Mouse (Mus musculus) C2C12 (cell line): ENCODE measurements around the gene Ccdc33.

ENCODE experiments used
- CTCF ChIP-seq: IDR thresholded peaks from one replicate; pipeline ENCODE4 v1.5.1; 2011; ENCODE audit not compliant: control insufficient read depth, insufficient read depth, insufficient read length
- FOSL1 ChIP-seq: IDR thresholded peaks from one replicate; pipeline ENCODE4 v1.8.0; 2011; ENCODE audit warnings: mild to moderate bottlenecking, low read length; ENCODE audit not compliant: poor library complexity, insufficient read depth, severe bottlenecking
- MAX ChIP-seq: IDR thresholded peaks from one replicate; pipeline ENCODE4 v1.6.1; 2011; ENCODE audit warnings: mild to moderate bottlenecking, control low read depth
- MYOD1 ChIP-seq: IDR thresholded peaks from one replicate; pipeline ENCODE4 v1.6.1; 2011; ENCODE audit warnings: low read depth; ENCODE audit not compliant: control insufficient read depth, insufficient read length
- USF1 ChIP-seq: IDR thresholded peaks from one replicate; pipeline ENCODE4 v1.6.1; 2011; ENCODE audit warnings: low read depth, mild to moderate bottlenecking, control low read depth, moderate library complexity

DNA sequence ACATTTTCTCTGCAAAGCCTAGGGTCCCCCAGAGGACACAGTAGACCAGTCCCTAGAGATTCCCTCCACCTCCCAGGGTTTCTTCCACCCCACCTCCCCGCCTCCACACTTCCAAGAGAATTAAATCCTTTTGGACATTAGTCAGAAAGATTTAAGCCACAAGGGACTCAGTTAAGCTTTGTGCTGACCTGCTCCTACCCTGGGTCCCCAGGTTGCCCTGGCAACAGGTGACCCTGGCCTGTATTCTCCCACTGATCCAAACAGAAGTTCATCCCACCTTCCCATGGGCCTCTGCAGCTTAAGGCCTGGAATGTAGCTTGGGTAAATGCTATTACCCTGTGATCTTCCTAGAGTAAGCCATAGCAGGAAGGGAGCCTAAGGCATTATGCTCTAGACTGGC, 26.0 kb upstream of the Ccdc33 start:
- TF ChIP-seq MYOD1 (no peak), CTCF (no peak), USF1 (no peak), FOSL1 (no peak), MAX (no peak)
